Mouse (Mus musculus) liver, embryonic 11.5 days (tissue): ENCODE measurements at regions not wholly inside any gene's neighbourhood (a gene's known extent, or its start where the extent isn't known, plus 50 kb on each side); places are given as distances from the start of the nearest gene placed in this dataset.

ENCODE experiments used
- ATAC-seq: fragments of 200-750 bp; cut with Nextera tagmentation; replicated peaks from 2 replicates; pipeline ENCODE4 v1.8.0; 2017; ENCODE audit warnings: moderate number of reproducible peaks, mild to moderate bottlenecking, moderate TSS enrichment, moderate library complexity; ENCODE audit not compliant: low FRiP score
- DNase-seq: peaks from one replicate; pipeline ENCODE4 v3.0.0-alpha.2; 2017; ENCODE audit warnings: low spot score
- H3K27ac ChIP-seq: fragments of 300-500 bp; sonication (generic); 2 replicates; pipeline ENCODE4 v1.5.1; 2014; ENCODE audit warnings: mild to moderate bottlenecking, low read depth, low read length, control low read depth
- H3K27me3 ChIP-seq: fragments of 300-500 bp; sonication (generic); replicated peaks from 2 replicates; pipeline ENCODE4 v1.6.1; 2014; ENCODE audit warnings: low read length, mixed read lengths; ENCODE audit not compliant: control insufficient read depth, insufficient read depth
- H3K36me3 ChIP-seq: fragments of 300-500 bp; sonication (generic); 2 replicates; pipeline ENCODE4 v1.6.1; 2014; ENCODE audit warnings: mild to moderate bottlenecking, low read length, moderate library complexity, mixed read lengths; ENCODE audit not compliant: control insufficient read depth, insufficient read depth
- H3K4me1 ChIP-seq: fragments of 300-500 bp; sonication (generic); replicated peaks from 2 replicates; pipeline ENCODE4 v1.6.1; 2014; ENCODE audit warnings: low read length, mixed read lengths; ENCODE audit not compliant: control insufficient read depth, insufficient read depth
- H3K4me2 ChIP-seq: fragments of 300-500 bp; sonication (generic); 2 replicates; pipeline ENCODE4 v1.6.1; 2014; ENCODE audit warnings: mild to moderate bottlenecking, control low read depth, moderate library complexity
- H3K4me3 ChIP-seq: fragments of 300-500 bp; sonication (generic); 2 replicates; pipeline ENCODE4 v1.5.1; 2014; ENCODE audit warnings: low read depth, low read length, control low read depth
- H3K9ac ChIP-seq: fragments of 300-500 bp; sonication (generic); 2 replicates; pipeline ENCODE4 v1.6.1; 2014; ENCODE audit warnings: low read depth, low read length, control low read depth
- H3K9me3 ChIP-seq: fragments of 300-500 bp; sonication (generic); 2 replicates; pipeline ENCODE4 v1.6.1; 2016; ENCODE audit warnings: low read length, inconsistent platforms, mixed read lengths; ENCODE audit not compliant: control insufficient read depth
- WGBS: fragments of 180-500 bp; shearing (Covaris S2); extraction: QIAGEN DNeasy Blood & Tissue Kit; methylation state at CpG from one replicate; pipeline ENCODE4 v1.1.7; 2014; 5-methylcytosine and 5-hydroxymethylcytosine counted together

- WGBS, result 37% methylated on average over 6 of the region's 6 CpGs
- ATAC-seq, result no peak
- no peaks in the 10 kb centered on the region for H3K4me1 ChIP-seq
These were observed 119.1 kb downstream of the Tle3 start for GRCm38 (mm10) chr9:61491131-61491712.

GRCm38 (mm10) chr9:61489983-61490382 is 117.8 kb downstream of the Tle3 start:
- Histone ChIP-seq H3K4me1 (no peaks in the 10 kb centered on the region), H3K4me3 (no peak overlapping the region), H3K9me3 (no peaks in the 10 kb centered on the region), H3K9ac (no peak overlapping the region), H3K36me3 (no peaks in the 10 kb centered on the region), H3K27me3 (peaks cover 3% of the 10 kb centered on the region; the same call in 1 of the 2 replicates), H3K4me2 (no peak overlapping the region), H3K27ac (no peak overlapping the region)
- WGBS, result 70% methylated on average over 6 of the region's 6 CpGs
- no peak for ATAC-seq
- DNase-seq, result no peak

More at GRCm38 (mm10) chr9:61491131-61491712, 119.1 kb downstream of the Tle3 start:
- Histone ChIP-seq H3K4me2 (no peak overlapping the region), H3K27me3 (peaks cover 6% of the 10 kb centered on the region; the same call in 1 of the 2 replicates), H3K36me3 (no peaks in the 10 kb centered on the region), H3K4me3 (no peak overlapping the region), H3K27ac (no peak overlapping the region), H3K9me3 (no peaks in the 10 kb centered on the region), H3K9ac (no peak overlapping the region)
- no peak for DNase-seq

- Histone ChIP-seq H3K4me1 (no peaks in the 10 kb centered on the region), H3K27me3 (peaks cover 3% of the 10 kb centered on the region; the same call in 1 of the 2 replicates), H3K27ac (no peak overlapping the region), H3K4me2 (no peak overlapping the region), H3K9me3 (no peaks in the 10 kb centered on the region), H3K9ac (no peak overlapping the region), H3K4me3 (no peak overlapping the region), H3K36me3 (no peaks in the 10 kb centered on the region)
- DNase-seq (no peak), ATAC-seq (no peak)
- WGBS, result 49% methylated on average over 9 of the region's 9 CpGs
These were observed 117.0 kb downstream of the Tle3 start for GRCm38 (mm10) chr9:61489147-61489546.

GRCm38 (mm10) chr9:61487824-61488223 is 115.7 kb downstream of the Tle3 start:
- Histone ChIP-seq H3K4me1 (no peaks in the 10 kb centered on the region), H3K36me3 (no peaks in the 10 kb centered on the region), H3K4me3 (no peak overlapping the region), H3K27me3 (peaks cover 3% of the 10 kb centered on the region; the same call in 1 of the 2 replicates), H3K9me3 (no peaks in the 10 kb centered on the region), H3K9ac (no peak overlapping the region), H3K4me2 (no peak overlapping the region), H3K27ac (no peak overlapping the region)
- ATAC-seq (no peak), DNase-seq (no peak)
- WGBS, result 85% methylated on average over 12 of the region's 12 CpGs

- Histone ChIP-seq H3K27me3 (peaks cover 3% of the 10 kb centered on the region; the same call in 1 of the 2 replicates), H3K4me1 (no peaks in the 10 kb centered on the region), H3K9ac (no peak overlapping the region), H3K27ac (no peak overlapping the region), H3K36me3 (no peaks in the 10 kb centered on the region), H3K9me3 (no peaks in the 10 kb centered on the region), H3K4me2 (no peak overlapping the region), H3K4me3 (no peak overlapping the region)
- DNase-seq (no peak), ATAC-seq (no peak)
- WGBS, result 71% methylated on average over 7 of the region's 7 CpGs
These were observed 115.0 kb downstream of the Tle3 start for GRCm38 (mm10) chr9:61487146-61487545.

- no peak for ATAC-seq
- H3K9me3 ChIP-seq, result no peaks in the 10 kb centered on the region
- peaks cover 6% of the 10 kb centered on the region; the same call in 1 of the 2 replicates for H3K27me3 ChIP-seq
- no peak overlapping the region for H3K27ac ChIP-seq
- H3K4me1 ChIP-seq, result no peaks in the 10 kb centered on the region
- H3K4me3 ChIP-seq, result no peak overlapping the region
- H3K9ac ChIP-seq, result no peak overlapping the region
- DNase-seq, result no peak
- 15% methylated on average over 3 of the region's 3 CpGs for WGBS
- H3K36me3 ChIP-seq, result no peaks in the 10 kb centered on the region
- H3K4me2 ChIP-seq, result no peak overlapping the region
These were observed 112.2 kb downstream of the Tle3 start for GRCm38 (mm10) chr9:61484391-61484790.

GRCm38 (mm10) chr9:61479626-61480025 is 107.5 kb downstream of the Tle3 start:
- H3K4me3 ChIP-seq, result no peak overlapping the region
- no peak overlapping the region for H3K27ac ChIP-seq
- no peaks in the 10 kb centered on the region for H3K36me3 ChIP-seq
- WGBS, result 30% methylated on average over 6 of the region's 6 CpGs
- no peak overlapping the region for H3K9ac ChIP-seq
- no peaks in the 10 kb centered on the region for H3K9me3 ChIP-seq
- DNase-seq (no peak), ATAC-seq (no peak)
- H3K4me1 ChIP-seq, result no peaks in the 10 kb centered on the region
- H3K27me3 ChIP-seq, result peaks cover 6% of the 10 kb centered on the region; the same call in 1 of the 2 replicates
- no peak overlapping the region for H3K4me2 ChIP-seq

DNA sequence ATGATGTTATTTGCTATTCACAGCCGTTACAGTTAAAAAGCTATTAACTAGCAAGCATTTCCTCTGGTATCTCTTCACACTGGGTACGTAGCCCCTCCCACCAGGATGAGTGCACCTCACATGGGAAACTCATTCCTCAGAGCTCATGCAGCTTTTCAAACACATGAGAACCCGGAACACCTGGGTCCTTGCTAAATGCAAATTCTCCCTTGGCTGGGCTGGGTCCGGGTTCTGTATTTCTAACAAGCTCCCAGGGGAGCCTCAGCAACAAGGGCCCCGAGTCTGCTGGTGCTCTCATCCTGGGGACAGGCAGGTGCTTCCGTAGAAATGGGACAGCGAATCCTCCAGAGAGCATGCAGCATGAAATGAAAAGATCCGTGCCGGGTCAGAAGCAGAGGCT is 106.7 kb downstream of the Tle3 start:
- H3K4me2 ChIP-seq, result no peak overlapping the region
- no peaks in the 10 kb centered on the region for H3K36me3 ChIP-seq
- 37% methylated on average over 9 of the region's 9 CpGs for WGBS
- H3K4me3 ChIP-seq, result no peak overlapping the region
- H3K4me1 ChIP-seq, result no peaks in the 10 kb centered on the region
- no peaks in the 10 kb centered on the region for H3K9me3 ChIP-seq
- no peak overlapping the region for H3K27ac ChIP-seq
- no peak overlapping the region for H3K9ac ChIP-seq
- DNase-seq (no peak), ATAC-seq (no peak)
- H3K27me3 ChIP-seq, result peaks cover 6% of the 10 kb centered on the region

- no peak for ATAC-seq
- Histone ChIP-seq H3K4me2 (no peak overlapping the region), H3K9me3 (no peaks in the 10 kb centered on the region), H3K4me1 (no peaks in the 10 kb centered on the region), H3K27ac (no peak overlapping the region), H3K36me3 (no peaks in the 10 kb centered on the region), H3K27me3 (peaks cover 6% of the 10 kb centered on the region), H3K9ac (no peak overlapping the region), H3K4me3 (no peak overlapping the region)
- no peak for DNase-seq
- WGBS, result 62% methylated on average over 4 of the region's 4 CpGs
These were observed 104.2 kb downstream of the Tle3 start for GRCm38 (mm10) chr9:61476351-61476750.
